In genomic region chr17:34813747-34814146, GRCm38 (mm10) we compare ENCODE assay signal across 12 mouse cellular contexts. TPM values are rescaled to one million over a fixed set of nuclear protein-coding genes. Genes with fewer than 3 reads are reported as not detected.
DNase-seq lines count a peak whose midpoint lies in the region; ATAC-seq and TF ChIP-seq lines count a peak whose summit lies in the region.
"Not testable (repeated sequence)": the region's sequence is repeated elsewhere in the genome, so short reads cannot be mapped to it uniquely, and the experiment has no call there.
"Had no signal": no experiment of that assay in that cellular context is flagged by ENCODE, and none has a peak within 500 bp of the region (broad histone marks: within the 10 kb centered on the region; RNA-seq: fewer than 3 reads in every experiment).

No protein-coding gene starts in this region.

- not testable (repeated sequence) for H3K9me3 ChIP-seq in forebrain, postnatal 0 days (ENCODE audit: low read length); midbrain, postnatal 0 days (ENCODE audit: low read length)

- 67% methylated on average over 12 of the region's 12 CpGs for WGBS in cerebellum, adult 2 months
- WGBS in forebrain, postnatal 0 days = 66% methylated on average over 12 of the region's 12 CpGs
- 62% methylated on average over 12 of the region's 12 CpGs for WGBS in midbrain, postnatal 0 days

- not testable (repeated sequence) for H3K9ac ChIP-seq in forebrain, postnatal 0 days; midbrain, postnatal 0 days (replicated peaks; ENCODE audit: low read length, poor library complexity, severe bottlenecking)

- not testable (repeated sequence) for H3K27me3 ChIP-seq in cerebellum, adult 2 months (ENCODE audit: control insufficient read depth, insufficient read depth, low read length); forebrain, postnatal 0 days (ENCODE audit: insufficient read depth, low read length); midbrain, postnatal 0 days (ENCODE audit: insufficient read depth, low read length)

- TF ChIP-seq POLR2A in cerebellum, adult 2 months (IDR thresholded peaks at IDR 0.05; ENCODE audit: borderline replicate concordance, insufficient read depth, low read length) = not testable (repeated sequence)

- H3K4me1 ChIP-seq in cerebellum, adult 2 months (ENCODE audit: control insufficient read depth, insufficient read depth, low read length); forebrain, postnatal 0 days (ENCODE audit: insufficient read depth); midbrain, postnatal 0 days (ENCODE audit: insufficient read depth, low read length): not testable (repeated sequence)

- peak; percentile 66 for TF ChIP-seq CTCF in cerebellum, adult 2 months (IDR thresholded peaks at IDR 0.05; ENCODE audit: borderline replicate concordance, insufficient read depth, low read depth, low read length)
- TF ChIP-seq CTCF in forebrain, postnatal 0 days (IDR thresholded peaks at IDR 0.05; ENCODE audit: low read depth) = peak; percentile 65
- peak; percentile 61 for TF ChIP-seq CTCF in midbrain, postnatal 0 days (IDR thresholded peaks at IDR 0.05)

- ATAC-seq in forebrain, postnatal 0 days; midbrain, postnatal 0 days (ENCODE audit: low FRiP score): not testable (repeated sequence)

- not testable (repeated sequence) for H3K36me3 ChIP-seq in forebrain, postnatal 0 days (ENCODE audit: insufficient read depth); midbrain, postnatal 0 days (ENCODE audit: insufficient read depth, low read length)

- not testable (repeated sequence) for H3K4me3 ChIP-seq in cerebellum, adult 2 months (replicated peaks; ENCODE audit: insufficient read depth, low read depth, low read length); forebrain, postnatal 0 days (ENCODE audit: low read depth, low read length); midbrain, postnatal 0 days (ENCODE audit: low read depth, low read length)

- intact Hi-C loops in left cerebral cortex, postnatal 4 days (cut with DNase I) = not testable (repeated sequence)

- not testable (repeated sequence) for H3K27ac ChIP-seq in cerebellum, adult 2 months (ENCODE audit: insufficient read depth, low read length); forebrain, postnatal 0 days (ENCODE audit: low read depth, low read length); midbrain, postnatal 0 days (ENCODE audit: low read depth, low read length)

- H3K4me2 ChIP-seq in forebrain, postnatal 0 days (ENCODE audit: low read depth); midbrain, postnatal 0 days (ENCODE audit: low read depth, low read length, poor library complexity, severe bottlenecking): not testable (repeated sequence)

- peak; percentile 24 for DNase-seq in 3T3-L1 (ENCODE audit: low read depth, low spot score)
- peak; percentile 38 for DNase-seq in WW6 (ENCODE audit: low read depth, low spot score)
- peak in 1 of 2 experiments; percentile 48 for DNase-seq in cerebellum, adult 2 months
- DNase-seq in forebrain, postnatal 0 days = peak; percentile 15
- peak; percentile 58 for DNase-seq in induced T-regulatory cell, adult 2 months (ENCODE audit: low read depth)
- peak; percentile 35 for DNase-seq in left cerebral cortex, postnatal 4 days
- DNase-seq in midbrain, postnatal 0 days (ENCODE audit: low spot score) = peak; percentile 3
- DNase-seq in spleen, postnatal 4 days (ENCODE audit: low spot score in 2 of 2) = peak; percentile 28 to 82

RNA-seq across cellular contexts. Expression of gene Cyp21a1, which starts 9.4 kb away (rescaled TPM):
- polyA plus RNA-seq in cerebellum, adult 2 months (2012; rRNA removed) = not detected in 2 replicates
- not detected in 2 replicates for total RNA-seq in forebrain, postnatal 0 days (2014; rRNA removed)
- polyA plus RNA-seq in forebrain, postnatal 0 days (2015; fragmentation: Nextera tagmentation; extraction: Ambion mirVana) = not detected in 2 replicates
- not detected for total RNA-seq in left cerebral cortex, postnatal 4 days (2021)
- not detected in 2 replicates for total RNA-seq in midbrain, postnatal 0 days (2014; rRNA removed)
- polyA plus RNA-seq in midbrain, postnatal 0 days (2015; fragmentation: Nextera tagmentation; extraction: Ambion mirVana) = not detected in 2 replicates
- polyA plus RNA-seq: CD4-positive, CD25-positive, alpha-beta regulatory T cell, adult 4 months; forebrain, embryonic 12.5 days; inflammation-experienced regulatory T-cells, adult 6 months; myocyte had no signal

RNA-seq across cellular contexts. Expression of gene Stk19, which starts 23.0 kb away (rescaled TPM):
- 52.9 TPM in 2 replicates for polyA plus RNA-seq in cerebellum, adult 2 months (2012; rRNA removed)
- 41.9 and 55.6 TPM in 2 replicates for total RNA-seq in forebrain, postnatal 0 days (2014; rRNA removed)
- 55.7 and 61.1 TPM in 2 replicates for polyA plus RNA-seq in forebrain, postnatal 0 days (2015; fragmentation: Nextera tagmentation; extraction: Ambion mirVana)
- total RNA-seq in left cerebral cortex, postnatal 4 days (2021) = 10 to 100 TPM; 47.9 to 48.2 TPM
- total RNA-seq in midbrain, postnatal 0 days (2014; rRNA removed) = 25.8 and 30.4 TPM in 2 replicates
- polyA plus RNA-seq in midbrain, postnatal 0 days (2015; fragmentation: Nextera tagmentation; extraction: Ambion mirVana) = 48.6 and 50.3 TPM in 2 replicates

RNA-seq across cellular contexts. Expression of gene Dxo, which starts 23.1 kb away (rescaled TPM):
- polyA plus RNA-seq in cerebellum, adult 2 months (2012; rRNA removed) = 59.6 and 62.5 TPM in 2 replicates
- 40.0 and 46.0 TPM in 2 replicates for total RNA-seq in forebrain, postnatal 0 days (2014; rRNA removed)
- polyA plus RNA-seq in forebrain, postnatal 0 days (2015; fragmentation: Nextera tagmentation; extraction: Ambion mirVana) = 56.0 and 57.8 TPM in 2 replicates
- 10 to 100 TPM; 33.8 to 38.1 TPM for total RNA-seq in left cerebral cortex, postnatal 4 days (2021)
- total RNA-seq in midbrain, postnatal 0 days (2014; rRNA removed) = 34.5 and 40.7 TPM in 2 replicates
- 56.4 and 59.1 TPM in 2 replicates for polyA plus RNA-seq in midbrain, postnatal 0 days (2015; fragmentation: Nextera tagmentation; extraction: Ambion mirVana)

RNA-seq across cellular contexts. Expression of gene Skiv2l, which starts 36.3 kb away (rescaled TPM):
- polyA plus RNA-seq in cerebellum, adult 2 months (2012; rRNA removed) = 77.4 and 87.2 TPM in 2 replicates
- total RNA-seq in forebrain, postnatal 0 days (2014; rRNA removed) = 91.8 and 97.7 TPM in 2 replicates
- polyA plus RNA-seq in forebrain, postnatal 0 days (2015; fragmentation: Nextera tagmentation; extraction: Ambion mirVana) = 36.9 and 42.8 TPM in 2 replicates
- total RNA-seq in left cerebral cortex, postnatal 4 days (2021) = 10 to 100 TPM; 68.5 to 74.7 TPM
- total RNA-seq in midbrain, postnatal 0 days (2014; rRNA removed) = 81.5 and 98.8 TPM in 2 replicates
- polyA plus RNA-seq in midbrain, postnatal 0 days (2015; fragmentation: Nextera tagmentation; extraction: Ambion mirVana) = 45.1 and 50.2 TPM in 2 replicates

RNA-seq across cellular contexts. Expression of gene Nelfe, which starts 36.4 kb away (rescaled TPM):
- polyA plus RNA-seq in cerebellum, adult 2 months (2012; rRNA removed) = 47.2 and 47.9 TPM in 2 replicates
- total RNA-seq in forebrain, postnatal 0 days (2014; rRNA removed) = 32.0 and 56.2 TPM in 2 replicates
- 49.6 and 54.6 TPM in 2 replicates for polyA plus RNA-seq in forebrain, postnatal 0 days (2015; fragmentation: Nextera tagmentation; extraction: Ambion mirVana)
- 10 to 100 TPM; 31.7 to 32.8 TPM for total RNA-seq in left cerebral cortex, postnatal 4 days (2021)
- 33.1 and 35.1 TPM in 2 replicates for total RNA-seq in midbrain, postnatal 0 days (2014; rRNA removed)
- 57.7 and 60.2 TPM in 2 replicates for polyA plus RNA-seq in midbrain, postnatal 0 days (2015; fragmentation: Nextera tagmentation; extraction: Ambion mirVana)
